In genomic region chrX:146962914-146963547, GRCm38 (mm10) we compare ENCODE assay signal across 10 mouse cellular contexts. TPM values are rescaled to one million over a fixed set of nuclear protein-coding genes. Genes with fewer than 3 reads are reported as not detected.
DNase-seq lines count a peak whose midpoint lies in the region; ATAC-seq and TF ChIP-seq lines count a peak whose summit lies in the region.
"Had no signal": no experiment of that assay in that cellular context is flagged by ENCODE, and none has a peak within 500 bp of the region (broad histone marks: within the 10 kb centered on the region; RNA-seq: fewer than 3 reads in every experiment).

No protein-coding gene starts in this region.

- 14% methylated on average over 37 of the region's 37 CpGs for WGBS in heart, embryonic 16.5 days
- WGBS in forebrain, postnatal 0 days: 28% methylated on average over 37 of the region's 37 CpGs
- WGBS in stomach, postnatal 0 days: 15% methylated on average over 30 of the region's 37 CpGs

- intact Hi-C loops in heart, postnatal 14 days (cut with DNase I): no loop called here

- H3K4me2 ChIP-seq in heart, embryonic 16.5 days (ENCODE audit: low read depth, low read length): peak overlapping the region; percentile 50
- peak overlapping the region; percentile 61 for H3K4me2 ChIP-seq in forebrain, postnatal 0 days (ENCODE audit: low read depth)
- H3K4me2 ChIP-seq in stomach, postnatal 0 days (replicated peaks; ENCODE audit: low read depth): peak overlapping the region; percentile 32; the same call in 1 of the 2 replicates

- peaks cover 20% of the 10 kb centered on the region for H3K27me3 ChIP-seq in heart, embryonic 16.5 days (ENCODE audit: control insufficient read depth, insufficient read depth, low read length)
- H3K27me3 ChIP-seq in forebrain, postnatal 0 days (ENCODE audit: insufficient read depth, low read length): no peaks in the 10 kb centered on the region
- H3K27me3 ChIP-seq in stomach, postnatal 0 days (ENCODE audit: control insufficient read depth, insufficient read depth, low read length): no peaks in the 10 kb centered on the region

- no peak for DNase-seq in heart, postnatal 14 days
- DNase-seq in forebrain, postnatal 0 days: peak; percentile 32
- DNase-seq in stomach, postnatal 0 days (ENCODE audit: low spot score): peak; percentile 10
- DNase-seq in urinary bladder, adult 18-20 months (ENCODE audit: low spot score in 2 of 2): no peak
- no peak for DNase-seq in lung, postnatal 10 days

- no peak overlapping the region for H3K9ac ChIP-seq in heart, embryonic 16.5 days (ENCODE audit: low read length)
- peak overlapping the region; percentile 39; the same call in 1 of the 2 replicates for H3K9ac ChIP-seq in forebrain, postnatal 0 days
- no peak overlapping the region for H3K9ac ChIP-seq in stomach, postnatal 0 days (ENCODE audit: low read length)

- TF ChIP-seq CTCF in bone marrow macrophage, adult 2 months (IDR thresholded peaks at IDR 0.05; ENCODE audit: low read depth, low read length): no peak
- TF ChIP-seq CTCF in forebrain, postnatal 0 days (IDR thresholded peaks at IDR 0.05; ENCODE audit: low read depth): no peak
- no peak for TF ChIP-seq CTCF in stomach, postnatal 0 days (IDR thresholded peaks at IDR 0.05; ENCODE audit: low read depth)

- H3K4me3 ChIP-seq in heart, embryonic 16.5 days (ENCODE audit: low read length): peak overlapping the region; percentile 10; the same call in 1 of the 2 replicates
- H3K4me3 ChIP-seq in bone marrow macrophage, adult 2 months (ENCODE audit: insufficient read depth, low read length): peak overlapping the region; percentile 20; the same call in 1 of the 2 replicates
- H3K4me3 ChIP-seq in forebrain, postnatal 0 days (ENCODE audit: low read depth, low read length): peak overlapping the region; percentile 43
- no peak overlapping the region for H3K4me3 ChIP-seq in stomach, postnatal 0 days (ENCODE audit: low read depth, low read length)

- ATAC-seq in heart, embryonic 16.5 days (replicated peaks; ENCODE audit: extremely low read depth, insufficient read depth, low FRiP score): no peak
- peak; percentile 85 for ATAC-seq in forebrain, postnatal 0 days
- ATAC-seq in megakaryocyte, adult 5-6 weeks (ENCODE audit: poor library complexity, severe bottlenecking): peak; percentile 52
- no peak for ATAC-seq in stomach, postnatal 0 days (ENCODE audit: low FRiP score, low TSS enrichment)
- ATAC-seq: Patski had no signal

- TF ChIP-seq EP300 in stomach, postnatal 0 days (optimal IDR thresholded peaks at IDR 0.05): no peak

- no peaks in the 10 kb centered on the region for H3K9me3 ChIP-seq in heart, embryonic 16.5 days (replicated peaks; ENCODE audit: control insufficient read depth, low read length)
- H3K9me3 ChIP-seq in forebrain, postnatal 0 days (ENCODE audit: low read length): no peaks in the 10 kb centered on the region
- H3K9me3 ChIP-seq in stomach, postnatal 0 days (ENCODE audit: control insufficient read depth, low read length): no peaks in the 10 kb centered on the region

- TF ChIP-seq POLR2A in bone marrow macrophage, adult 2 months (IDR thresholded peaks at IDR 0.05; ENCODE audit: borderline replicate concordance, low read depth, low read length): no peak

- H3K36me3 ChIP-seq in heart, embryonic 16.5 days (ENCODE audit: control insufficient read depth, insufficient read depth): no peaks in the 10 kb centered on the region
- no peaks in the 10 kb centered on the region for H3K36me3 ChIP-seq in forebrain, postnatal 0 days (ENCODE audit: insufficient read depth)
- no peaks in the 10 kb centered on the region for H3K36me3 ChIP-seq in stomach, postnatal 0 days (ENCODE audit: control insufficient read depth, insufficient read depth, low read length)

- H3K27ac ChIP-seq in heart, embryonic 16.5 days (ENCODE audit: low read length): no peak overlapping the region
- H3K27ac ChIP-seq in bone marrow macrophage, adult 2 months (ENCODE audit: insufficient read depth, low read depth, low read length): no peak overlapping the region
- H3K27ac ChIP-seq in forebrain, postnatal 0 days (ENCODE audit: low read depth, low read length): no peak overlapping the region
- H3K27ac ChIP-seq in stomach, postnatal 0 days (replicated peaks): no peak overlapping the region

- H3K4me1 ChIP-seq in heart, embryonic 16.5 days (ENCODE audit: control insufficient read depth, insufficient read depth, low read length): no peaks in the 10 kb centered on the region
- no peaks in the 10 kb centered on the region for H3K4me1 ChIP-seq in bone marrow macrophage, adult 2 months (ENCODE audit: control insufficient read depth, insufficient read depth, low read length)
- H3K4me1 ChIP-seq in forebrain, postnatal 0 days (ENCODE audit: insufficient read depth): no peaks in the 10 kb centered on the region
- H3K4me1 ChIP-seq in stomach, postnatal 0 days (replicated peaks; ENCODE audit: control insufficient read depth, insufficient read depth): no peaks in the 10 kb centered on the region

RNA-seq across cellular contexts. Expression of gene Htr2c, which starts 0.7 kb away (rescaled TPM):
- not detected in 2 replicates for polyA plus RNA-seq in heart, embryonic 16.5 days (2015; fragmentation: Nextera tagmentation; extraction: Ambion mirVana)
- not detected for total RNA-seq in heart, postnatal 14 days (2021)
- polyA plus RNA-seq in bone marrow macrophage, adult 2 months (2012; ENCODE audit: insufficient read depth, insufficient read length, missing spikeins): not detected in 2 replicates
- total RNA-seq in forebrain, postnatal 0 days (2014; rRNA removed): 15.0 and 22.7 TPM in 2 replicates
- 8.9 and 14.3 TPM in 2 replicates for polyA plus RNA-seq in forebrain, postnatal 0 days (2015; fragmentation: Nextera tagmentation; extraction: Ambion mirVana)
- total RNA-seq in megakaryocyte, adult 5-6 weeks (2015): not detected in 2 replicates
- total RNA-seq in megakaryocyte, adult 5-6 weeks (2017): not detected in 2 replicates
- 0.08 and 0.24 TPM in 2 replicates for polyA plus RNA-seq in stomach, postnatal 0 days (2015; fragmentation: Nextera tagmentation; extraction: Ambion mirVana)
- polyA plus RNA-seq: large intestine, adult 2 months; Patski had no signal

Comparison
In these comparisons a context has a peak if more than half of its experiments do, and no peak if none do; other contexts are left out.
1. ATAC-seq: peak in forebrain, postnatal 0 days (single experiment) and megakaryocyte, adult 5-6 weeks (single experiment); none in heart, embryonic 16.5 days (single experiment) and stomach, postnatal 0 days (single experiment).
2. DNase-seq: peak in forebrain, postnatal 0 days (single experiment) and stomach, postnatal 0 days (single experiment); none in heart, postnatal 14 days (0 of 2), urinary bladder, adult 18-20 months (0 of 2) and lung, postnatal 10 days (single experiment).
3. Peak in every context shown above with its lines, with median percentiles within 50 percentile points of each other: H3K4me2 ChIP-seq.